Mouse (Mus musculus) WW6 (cell line): ENCODE results near the gene Dyrk3.
A peak's percentile ranks its signal among the peaks of the same experiment; 100 is the strongest.

Experiments used
- DNase-seq: peaks from one replicate; pipeline ENCODE4 v3.0.0-alpha.2; 2013; ENCODE audit warnings: low read depth, low spot score

The Dyrk3 gene

DNA sequence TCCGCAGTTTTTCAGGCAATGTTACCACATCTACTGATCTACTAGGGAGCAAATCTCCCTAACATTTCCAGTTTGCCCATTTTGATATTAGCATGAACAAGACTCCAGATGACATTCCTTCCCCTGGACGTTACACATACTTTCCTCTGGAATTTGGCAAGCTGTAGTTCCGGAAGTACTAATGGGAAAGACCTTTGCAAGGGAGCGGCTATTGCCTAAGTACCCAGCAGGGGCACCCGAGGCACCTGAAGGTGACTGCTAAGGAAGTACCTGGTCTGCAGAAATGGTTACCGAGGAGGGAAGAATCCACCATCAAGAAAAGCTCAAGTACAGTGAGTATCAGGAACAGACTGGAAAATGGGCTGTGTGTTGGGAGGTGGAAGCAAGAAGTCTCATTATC lies 25.6 kb downstream of the Dyrk3 start:
- no peak for DNase-seq

DNA sequence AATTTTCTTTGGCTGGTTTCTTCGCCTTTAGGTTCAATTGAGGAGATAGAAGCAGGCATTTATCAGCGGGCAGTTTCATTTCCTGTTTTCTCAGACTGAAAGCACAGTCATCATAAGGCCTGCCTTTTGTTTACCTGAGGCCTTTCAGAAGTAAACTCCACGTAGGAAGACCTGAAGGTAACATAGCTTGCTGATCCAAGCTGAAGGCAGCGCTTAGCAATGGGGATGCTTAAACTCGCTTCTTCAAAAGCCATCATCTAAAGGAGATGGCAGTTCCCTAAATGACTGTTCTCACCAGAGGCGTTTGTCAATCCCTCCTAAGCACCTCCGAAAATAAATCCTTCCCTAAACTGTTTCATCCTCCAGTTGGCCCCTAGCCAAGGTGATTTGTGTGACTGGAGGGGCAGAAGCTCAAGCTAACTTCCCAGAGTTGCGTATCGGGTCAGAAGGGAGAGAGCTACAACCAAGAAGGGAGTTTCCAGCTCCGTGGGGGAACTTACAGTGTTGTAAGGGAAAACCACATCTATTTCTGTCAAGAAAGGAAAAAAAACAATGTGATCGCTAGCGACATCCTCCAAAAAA lies 27.5 kb downstream of the Dyrk3 start:
- no peak for DNase-seq

DNA sequence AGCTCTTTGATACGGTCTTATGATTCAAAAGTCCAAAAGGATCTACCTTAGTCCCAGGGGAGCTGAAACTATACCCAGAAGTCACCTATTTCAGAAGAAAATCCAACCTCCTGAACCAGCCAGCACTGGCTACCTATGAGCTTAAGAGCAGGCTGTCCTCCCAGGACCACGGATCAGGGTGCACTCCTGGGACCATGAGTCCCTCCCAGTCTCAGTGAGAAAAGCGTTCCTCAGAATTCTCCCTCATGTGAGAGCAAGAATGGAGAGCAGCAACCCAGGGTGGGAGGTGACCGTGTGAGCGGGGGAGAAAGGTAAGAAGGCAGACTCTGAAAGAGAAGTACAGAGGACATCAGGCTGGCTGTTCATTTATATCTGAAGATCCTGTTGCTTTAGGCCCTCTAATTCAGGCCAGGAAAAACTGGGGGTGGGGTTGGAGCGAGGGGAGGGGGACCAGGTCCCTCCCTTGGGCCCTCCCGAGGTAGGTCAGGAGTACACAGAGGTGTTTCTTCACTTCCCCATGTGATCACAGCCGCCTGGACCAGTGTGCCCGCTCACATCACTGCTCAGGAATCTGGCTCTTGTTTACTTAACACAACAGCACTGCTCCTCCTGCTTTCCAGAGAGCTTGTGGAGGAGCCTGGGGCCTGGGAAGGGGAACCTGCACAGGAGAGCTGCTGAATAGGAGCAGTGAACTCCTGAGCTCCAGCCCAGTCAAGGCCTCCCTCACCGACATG lies 30.4 kb downstream of the Dyrk3 start:
- no peak for DNase-seq

DNA sequence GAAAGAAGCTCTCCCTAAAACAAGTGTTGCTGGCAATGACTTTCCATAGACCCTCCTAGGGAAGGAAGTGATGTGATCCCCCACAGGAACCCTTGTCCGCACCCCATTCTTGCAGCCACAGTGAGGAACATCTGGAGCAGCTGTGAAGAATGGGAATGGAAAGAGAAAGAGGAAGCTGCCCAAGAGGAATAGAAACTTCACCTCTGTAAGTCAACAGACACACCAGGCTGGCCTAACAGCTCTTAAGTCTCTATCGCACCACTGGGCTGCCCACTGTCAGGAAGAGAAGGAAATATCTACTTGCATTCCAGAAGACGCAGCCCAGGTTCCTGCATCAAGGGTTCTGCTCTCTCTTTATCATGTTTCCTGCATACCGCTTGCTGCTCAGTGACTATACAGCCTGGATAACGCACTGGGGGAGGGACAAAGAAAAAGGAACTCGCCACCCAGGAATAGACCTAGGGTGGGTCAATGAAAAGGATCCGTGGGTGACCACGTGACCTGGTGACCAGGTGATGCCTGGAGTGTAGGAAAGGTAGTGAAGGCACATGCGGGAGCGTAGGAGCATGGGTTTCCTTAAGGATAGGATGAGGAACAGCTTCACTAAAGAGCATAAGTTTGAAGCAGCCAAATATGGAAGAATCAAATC lies 34.2 kb downstream of the Dyrk3 start:
- DNase-seq: no peak

DNA sequence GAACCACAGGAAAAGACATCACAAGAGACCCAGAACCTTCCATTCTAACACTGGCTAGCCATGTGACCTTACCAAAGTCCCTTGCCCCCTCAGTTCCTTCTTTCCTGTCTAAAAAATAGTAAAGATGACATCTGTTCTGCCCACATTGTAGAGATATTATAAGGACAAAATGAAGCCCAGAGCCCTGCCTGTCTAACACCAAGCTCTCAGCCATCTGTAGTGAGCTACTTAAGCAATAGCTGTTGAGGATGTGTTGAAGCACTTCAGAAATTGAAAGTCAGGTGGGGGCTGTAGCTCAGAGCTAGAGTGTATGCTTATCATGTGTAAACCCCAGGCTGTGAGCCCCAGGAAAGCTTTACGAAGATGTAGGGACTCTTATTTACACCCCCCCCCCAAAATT lies 37.3 kb downstream of the Dyrk3 start:
- no peak for DNase-seq

DNA sequence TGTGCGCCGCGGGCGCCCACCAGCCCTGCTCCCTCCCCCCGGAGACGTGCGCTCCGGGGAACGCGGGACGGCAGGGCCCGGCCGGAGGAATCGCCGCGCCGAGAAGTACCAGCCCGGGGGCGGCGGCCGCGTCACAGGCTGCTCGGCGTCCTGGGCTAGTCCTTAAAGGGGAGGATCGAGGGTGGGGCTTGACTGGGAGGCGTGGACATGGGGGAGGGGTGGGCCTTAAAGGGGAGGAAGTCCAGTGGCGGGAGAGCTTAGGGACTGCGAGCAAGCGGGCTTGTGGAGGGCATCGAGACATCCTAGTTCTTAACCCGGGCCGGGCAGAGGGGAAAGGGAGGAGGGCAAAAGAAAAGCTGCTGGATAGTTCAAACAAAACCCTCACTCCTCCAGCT lies 40.4 kb downstream of the Dyrk3 start, which contains the start of gene Mapkapk2:
Gene Mapkapk2, minus strand, starts transcription at position 127 of the 395 bp plus-strand sequence.
- DNase-seq: peak; percentile 73

DNA sequence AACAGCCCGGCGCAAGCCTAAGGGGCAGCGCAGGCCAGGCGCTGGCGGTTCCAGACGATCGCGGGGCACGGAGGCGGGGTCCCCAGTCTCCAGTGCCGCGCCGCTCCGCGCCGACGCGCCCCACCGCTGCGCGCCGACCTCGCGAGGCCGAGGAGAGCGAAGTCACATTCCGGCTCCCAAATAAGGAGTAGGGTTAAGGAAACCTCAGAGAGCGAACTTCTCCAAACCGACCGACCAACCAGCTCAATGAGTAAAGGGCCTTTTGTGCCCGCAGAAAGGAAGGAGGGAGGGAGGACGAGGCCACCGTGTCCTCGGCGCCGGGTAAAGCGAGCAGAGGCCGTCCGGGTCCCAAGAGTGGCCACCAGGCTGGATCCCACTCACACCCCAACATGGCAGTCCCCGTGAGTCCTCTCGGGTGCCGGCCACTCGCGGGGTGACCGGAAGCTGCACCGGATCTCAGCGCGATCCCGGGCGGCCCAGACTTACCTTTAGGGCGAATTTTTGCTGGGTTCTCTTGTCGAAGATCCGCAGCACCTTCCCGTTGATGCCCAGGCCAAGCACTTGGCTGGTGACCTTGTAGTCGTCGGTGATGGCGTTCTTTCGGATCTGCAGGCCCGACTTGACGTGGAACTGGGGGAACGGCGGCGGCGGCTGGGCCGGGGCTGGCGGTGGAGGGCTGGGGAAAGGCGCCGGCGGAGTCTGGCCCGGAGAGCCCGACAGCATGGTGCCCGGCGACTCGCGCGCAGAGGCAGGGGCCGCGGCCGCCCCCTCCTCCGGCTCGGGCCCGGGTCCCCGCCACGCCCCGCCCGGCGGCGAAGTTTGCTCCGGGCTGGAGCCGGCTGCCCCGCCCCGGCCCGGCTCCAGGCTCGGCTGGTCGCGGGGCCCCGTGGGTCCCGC lies 41.1 kb downstream of the Dyrk3 start:
- no peak for DNase-seq

DNA sequence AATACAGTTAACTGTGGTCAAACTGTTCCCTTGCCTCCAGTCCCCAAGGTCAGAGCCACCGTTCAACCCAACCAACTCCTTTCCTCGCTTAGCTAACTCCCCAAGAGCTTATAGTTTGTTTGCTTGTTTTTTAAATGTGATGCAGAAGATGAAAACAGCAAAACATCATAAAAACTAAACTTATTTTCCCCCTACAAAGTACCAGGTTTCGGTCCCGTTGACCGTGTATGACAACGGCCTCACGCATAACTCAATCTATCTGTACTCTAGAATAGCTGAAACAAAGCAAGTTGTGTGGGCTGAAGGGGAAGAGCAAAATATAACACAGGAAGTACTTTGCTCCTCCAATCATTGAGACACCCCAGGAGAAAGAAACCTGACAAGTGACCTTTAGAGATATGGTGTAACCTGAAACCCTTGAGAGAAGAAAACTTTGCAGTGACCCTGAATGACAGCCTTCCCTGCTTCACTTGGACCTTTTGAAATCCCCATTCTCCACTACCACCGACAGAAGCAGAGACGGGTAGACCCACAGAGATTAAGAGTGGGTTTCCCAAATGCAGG lies 41.9 kb downstream of the Dyrk3 start:
- DNase-seq: no peak

DNA sequence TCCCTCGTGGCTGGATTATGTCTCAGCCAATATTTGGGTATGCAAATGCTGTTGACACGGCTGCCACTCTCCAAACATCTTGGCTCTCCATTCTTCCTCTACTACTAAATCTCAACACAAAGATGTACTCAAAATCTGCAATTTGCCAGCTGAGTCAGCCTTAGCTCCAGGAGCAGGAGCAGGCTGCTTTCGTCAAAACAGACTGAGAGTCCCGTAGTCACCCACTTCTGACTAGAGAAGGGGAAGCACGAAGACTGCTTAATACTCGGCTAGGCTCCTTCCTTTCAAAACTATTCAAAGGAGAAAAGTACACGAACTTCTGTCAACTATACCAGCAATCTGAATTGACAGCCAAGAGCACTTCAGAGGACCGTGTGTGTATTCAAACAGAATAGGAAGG lies 42.6 kb downstream of the Dyrk3 start:
- no peak for DNase-seq

DNA sequence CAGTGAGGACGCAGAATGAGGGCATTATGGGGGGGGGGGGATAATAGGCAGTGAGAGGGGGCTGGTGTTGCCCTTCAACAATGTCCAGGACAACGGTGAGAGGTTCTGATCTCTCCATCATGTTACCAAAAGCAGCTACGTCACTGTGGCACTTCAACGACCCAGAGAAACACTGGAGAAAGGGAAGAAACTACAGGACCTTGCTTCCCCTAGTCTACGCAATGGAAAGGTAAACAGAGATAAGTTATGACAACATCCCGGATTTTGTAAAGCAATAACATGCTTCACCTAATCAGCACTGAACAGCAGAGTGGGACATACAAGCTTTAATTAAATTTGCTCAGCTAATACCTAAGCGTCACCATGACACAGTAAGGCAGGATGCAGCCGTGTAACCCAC lies 44.3 kb downstream of the Dyrk3 start:
- no peak for DNase-seq

DNA sequence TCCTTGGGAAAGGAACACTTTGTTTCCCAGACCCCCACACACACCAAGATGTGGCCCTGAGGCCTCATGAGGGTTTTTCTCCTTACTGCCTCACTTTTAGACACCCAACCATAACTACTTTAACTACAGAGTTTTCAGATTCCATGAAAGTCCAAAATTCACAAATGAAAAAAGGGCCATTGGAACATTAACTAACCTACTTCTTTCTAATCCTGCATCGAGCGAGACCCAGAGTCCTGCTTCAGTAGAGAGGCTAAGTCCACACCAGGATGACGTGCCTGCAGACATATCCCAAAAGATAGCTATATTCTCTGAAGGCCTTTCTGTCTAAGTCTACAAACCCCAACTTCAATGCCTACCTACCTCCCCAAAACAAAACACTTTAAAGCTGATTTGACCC lies 45.3 kb downstream of the Dyrk3 start:
- DNase-seq: no peak

DNA sequence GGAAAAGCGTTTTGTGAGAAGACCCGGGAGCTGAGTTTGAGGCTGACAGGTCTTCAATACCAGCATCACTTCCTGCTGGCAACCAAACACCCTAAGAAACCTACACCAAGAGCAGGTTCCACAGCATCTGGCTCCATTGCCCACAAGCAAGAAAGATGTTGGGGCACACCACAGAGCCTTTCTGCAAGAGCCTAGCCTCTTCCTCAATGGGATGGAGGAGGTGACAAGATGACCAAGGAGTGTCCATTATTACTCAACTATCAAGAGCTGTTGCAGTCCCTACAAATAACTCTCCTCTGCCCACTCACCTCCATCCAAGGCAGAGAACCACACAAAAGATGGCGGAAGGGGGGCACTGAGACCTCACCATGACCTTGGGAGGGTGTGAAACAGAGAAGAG lies 46.0 kb downstream of the Dyrk3 start:
- DNase-seq: no peak

DNA sequence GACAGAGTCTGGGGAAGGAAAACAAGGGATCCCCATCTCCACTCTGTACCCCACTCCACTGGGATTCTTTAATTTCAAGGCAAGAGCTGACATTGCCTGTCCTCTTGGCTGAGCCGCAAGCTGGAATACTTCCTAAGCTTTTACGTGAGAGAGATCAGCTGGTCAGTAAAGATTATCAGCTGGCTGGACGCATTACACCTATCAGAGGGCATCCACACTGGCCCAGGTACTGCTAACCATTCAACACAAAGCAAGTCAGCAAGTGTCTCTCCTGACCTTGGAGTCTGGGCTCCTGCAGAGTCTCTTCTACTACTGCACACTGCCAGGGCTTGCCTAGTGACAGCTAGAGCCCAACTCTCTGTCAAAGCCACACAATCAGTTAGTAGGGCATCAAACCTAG lies 46.7 kb downstream of the Dyrk3 start:
- no peak for DNase-seq

DNA sequence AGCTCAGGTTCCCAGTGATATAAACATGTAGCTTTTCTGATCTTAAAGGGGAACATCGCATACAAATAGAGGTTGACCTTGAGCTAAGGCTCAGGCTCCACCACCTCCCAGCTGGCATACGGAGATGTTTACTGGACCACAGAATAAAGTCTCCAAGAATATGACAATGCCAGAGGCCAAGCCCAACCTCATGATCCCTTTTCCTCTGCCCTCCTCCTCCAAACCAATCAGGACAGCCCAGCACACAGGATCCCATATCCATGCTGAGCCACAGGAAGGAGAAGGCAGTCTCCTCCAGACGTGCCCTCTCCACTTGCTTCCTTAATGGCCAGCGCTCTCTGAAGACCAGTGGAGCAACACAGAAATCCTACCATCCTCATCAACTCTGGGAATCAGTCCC lies 47.3 kb downstream of the Dyrk3 start:
- DNase-seq: no peak

DNA sequence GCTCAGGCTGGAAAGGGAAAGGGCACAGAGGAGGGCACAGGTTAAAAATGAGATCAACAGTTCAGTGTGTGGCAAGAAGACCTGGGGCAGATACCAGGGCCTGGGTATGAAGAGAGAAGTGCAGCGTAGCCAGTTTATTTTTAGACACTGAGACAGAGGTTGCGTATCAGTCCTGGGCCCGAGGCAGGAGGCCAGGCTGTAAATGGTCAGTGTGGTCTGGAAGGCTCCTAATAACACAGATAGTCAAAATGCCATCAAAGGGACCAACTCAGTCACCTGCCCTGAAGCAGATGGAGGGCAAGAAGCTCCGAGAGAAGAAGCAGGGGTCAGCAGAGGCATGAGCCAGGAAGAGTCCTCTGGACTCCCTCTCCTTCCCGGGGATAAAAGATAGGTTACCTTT lies 47.9 kb downstream of the Dyrk3 start:
- DNase-seq: no peak

DNA sequence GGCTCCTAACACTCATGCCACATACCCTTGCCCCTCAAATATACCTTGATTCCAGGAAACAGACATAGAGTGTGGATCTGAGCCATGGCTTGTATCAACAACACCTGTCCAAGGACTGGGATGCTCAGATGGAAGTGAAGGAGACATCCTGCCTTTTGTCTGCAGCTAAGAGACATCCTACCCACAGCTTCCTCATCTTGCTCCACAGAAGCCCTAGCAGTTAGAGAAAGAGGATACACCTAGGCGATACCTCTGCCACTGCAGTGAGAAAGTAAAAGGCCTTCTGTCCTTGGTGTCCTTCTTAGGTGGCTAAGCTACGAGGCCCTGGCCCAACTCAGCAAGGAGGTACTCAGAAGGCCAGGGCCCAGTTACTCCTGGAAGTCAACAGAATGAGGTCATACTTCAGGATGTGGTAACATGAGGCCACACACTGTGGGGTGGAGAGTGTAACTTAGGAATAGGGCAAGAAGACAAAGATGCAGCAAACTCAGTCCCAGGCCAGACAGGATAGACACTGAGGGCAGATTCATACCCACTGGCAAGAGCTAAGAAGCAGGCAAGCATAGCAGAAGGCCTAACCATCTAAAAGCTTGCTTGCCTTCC lies 48.5 kb downstream of the Dyrk3 start:
- no peak for DNase-seq

DNA sequence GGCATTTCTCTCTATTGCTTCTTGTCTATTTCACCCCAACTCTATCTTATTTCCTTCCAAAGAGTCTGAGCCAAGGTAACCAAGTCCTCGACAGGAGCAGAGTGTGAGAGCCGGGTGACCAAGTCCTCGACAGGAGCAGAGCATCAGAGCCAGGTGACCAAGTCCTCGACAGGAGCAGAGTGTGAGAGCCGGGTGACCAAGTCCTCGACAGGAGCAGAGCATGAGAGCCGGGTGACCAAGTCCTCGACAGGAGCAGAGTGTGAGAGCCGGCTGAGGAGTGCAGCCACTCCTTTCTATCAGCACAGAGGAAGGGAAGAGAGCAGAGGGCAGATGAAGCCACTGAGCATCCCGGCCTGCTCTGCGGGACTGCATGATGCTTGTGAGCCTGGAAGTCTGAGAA lies 49.6 kb downstream of the Dyrk3 start:
- no peak for DNase-seq

DNA sequence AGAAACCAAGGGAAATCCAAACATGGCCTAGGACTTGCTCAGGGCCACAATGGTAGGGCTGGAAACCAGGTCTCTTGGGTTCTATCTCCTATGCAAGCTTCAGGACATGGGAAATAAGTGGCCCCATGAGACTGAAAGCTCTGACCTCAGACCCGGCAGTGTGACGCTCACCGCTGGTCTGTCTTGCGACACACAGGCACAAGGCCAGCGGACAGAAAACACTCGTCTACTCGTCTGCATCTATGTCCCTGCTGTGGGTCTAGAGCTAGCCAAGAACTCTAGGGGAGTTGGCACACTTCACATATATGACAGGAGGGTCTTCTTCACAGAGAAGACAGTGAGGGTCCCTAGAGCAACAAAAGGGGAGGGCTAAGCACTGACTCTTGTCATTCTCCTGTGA lies 51.2 kb downstream of the Dyrk3 start:
- DNase-seq: no peak

DNA sequence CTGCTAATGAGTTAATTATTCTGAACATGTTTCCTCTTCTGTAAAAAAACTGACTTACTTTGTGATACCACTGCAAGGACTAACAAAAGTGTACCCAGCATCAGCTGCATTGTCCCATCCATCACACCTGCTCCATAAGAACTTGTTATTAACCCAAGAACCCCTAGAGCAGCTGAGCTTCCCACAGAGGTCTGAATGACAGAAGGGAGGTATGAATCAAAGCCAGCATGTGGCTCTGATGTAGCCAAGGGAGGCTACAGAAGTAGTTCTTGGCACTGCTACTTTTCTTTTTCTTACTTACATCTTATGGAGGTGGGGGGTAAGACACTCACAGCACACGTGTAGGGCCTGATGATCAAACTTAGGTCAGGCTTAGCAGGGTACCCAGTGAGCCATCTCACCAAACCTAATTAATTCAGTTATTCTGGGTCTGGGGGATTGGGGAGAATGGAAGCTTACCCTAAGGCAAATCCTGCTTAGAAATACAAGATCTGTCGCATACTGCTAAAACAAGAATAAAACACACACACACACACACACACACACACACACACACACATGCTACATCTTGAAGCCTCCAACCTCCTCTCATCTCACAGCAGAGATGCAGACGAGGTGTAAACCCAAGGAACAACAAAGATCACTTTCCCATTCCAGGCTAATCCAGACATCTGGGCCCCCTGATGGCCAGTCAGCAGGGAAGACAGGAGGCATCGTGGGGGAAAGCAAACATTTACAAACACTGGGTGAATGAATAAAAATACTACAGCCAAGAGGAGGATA lies 52.0 kb downstream of the Dyrk3 start:
- DNase-seq: no peak

DNA sequence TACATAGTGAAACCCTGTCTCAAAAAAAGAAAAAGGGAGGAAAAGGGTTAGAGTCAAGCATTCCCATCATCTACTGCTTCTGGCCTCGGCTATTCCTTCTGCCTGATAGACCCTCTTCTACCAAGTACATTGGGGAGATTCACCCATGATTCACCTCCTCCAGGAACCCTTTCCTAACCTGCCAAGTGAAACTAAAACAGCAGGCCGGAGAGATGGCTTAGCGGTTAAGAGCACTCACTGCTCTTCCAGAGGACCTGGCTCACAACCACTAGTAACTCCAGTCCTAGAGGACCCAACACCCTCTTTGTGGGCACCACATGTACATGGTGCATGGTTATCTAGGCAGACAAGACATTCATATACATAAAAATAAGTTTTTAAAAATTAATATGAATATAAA lies 52.9 kb downstream of the Dyrk3 start:
- DNase-seq: no peak

DNA sequence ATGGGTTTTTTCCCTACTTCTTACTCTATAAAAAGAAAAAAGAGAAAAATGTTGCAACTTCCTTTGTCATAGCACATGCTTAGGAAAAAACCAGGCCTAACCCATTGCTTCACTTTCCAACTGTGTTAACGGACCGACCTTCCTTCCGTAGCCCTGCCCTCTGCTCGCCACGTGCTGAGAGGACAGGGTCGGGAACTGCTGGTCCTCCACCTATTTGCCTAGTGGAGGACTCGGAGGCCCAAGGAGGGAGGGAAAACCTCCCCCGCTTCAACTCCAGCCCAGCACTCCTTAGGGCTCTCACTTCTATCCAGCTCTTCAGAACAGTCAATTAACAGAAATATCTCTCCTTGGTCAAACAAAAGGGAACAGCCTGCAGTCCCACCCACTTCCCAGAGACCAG lies 53.9 kb downstream of the Dyrk3 start:
- DNase-seq: no peak
